Mouse (Mus musculus): Measurements from ENCODE around the gene Sik2.

DNA sequence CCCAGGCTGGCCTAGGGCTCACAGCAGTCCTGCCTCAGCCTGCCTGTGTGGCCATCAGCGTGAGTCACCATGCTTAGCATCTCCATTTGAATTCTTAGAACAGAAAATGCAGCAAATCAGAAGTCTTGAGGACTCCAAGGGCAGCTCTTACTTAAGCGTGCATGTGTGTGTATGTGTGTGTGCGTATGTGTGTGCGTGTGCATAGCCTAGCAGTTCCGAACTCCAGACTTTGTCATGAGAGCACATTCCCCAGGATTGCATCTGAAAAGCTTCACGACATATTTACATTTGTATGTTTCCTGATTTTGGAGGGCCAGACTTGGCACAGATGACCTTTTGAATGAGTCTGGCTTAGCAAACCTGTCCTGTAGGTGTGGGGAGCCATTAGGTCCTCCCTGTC is 161.7 kb downstream of the Sik2 start:
- TF ChIP-seq CTCF (IDR thresholded peaks at IDR 0.05; ENCODE audit: low read depth) (no peak), EP300 (optimal IDR thresholded peaks at IDR 0.05) (no peak)

Measured in stomach, postnatal 0 days (tissue).